Mouse (Mus musculus) brown adipose tissue, adult 24 weeks (tissue): Measurements from ENCODE around the gene Lrch1. TPM values are rescaled to one million over a fixed set of nuclear protein-coding genes. Genes with fewer than 3 reads are reported as not detected.

Source experiments
- H3K27ac ChIP-seq: fragments of 200-500 bp; replicated peaks from 2 replicates; pipeline ENCODE4 v1.5.1; 2012; ENCODE audit warnings: low read depth, mild to moderate bottlenecking, low read length
- H3K4me1 ChIP-seq: fragments of 200-500 bp; 2 replicates; pipeline ENCODE4 v1.6.1; 2012; ENCODE audit warnings: low read length, mixed read lengths; ENCODE audit not compliant: control insufficient read depth, insufficient read depth, insufficient read length
- H3K4me3 ChIP-seq: fragments of 200-500 bp; 2 replicates; pipeline ENCODE4 v1.5.1; 2012; ENCODE audit warnings: low read depth, mild to moderate bottlenecking, low read length, moderate library complexity; ENCODE audit not compliant: insufficient read depth
- polyA plus RNA-seq: library from polyadenylated mRNA; stranded (reverse); fragments of >200 nt; gene quantifications from 2 replicates; pipeline ENCODE4 v1.2.4, GENCODE M21; 2012; ENCODE audit not compliant: missing spikeins, insufficient read depth, insufficient read length

Lrch1 gene
- polyA plus RNA-seq, 1 experiment = 7.1 TPM

DNA sequence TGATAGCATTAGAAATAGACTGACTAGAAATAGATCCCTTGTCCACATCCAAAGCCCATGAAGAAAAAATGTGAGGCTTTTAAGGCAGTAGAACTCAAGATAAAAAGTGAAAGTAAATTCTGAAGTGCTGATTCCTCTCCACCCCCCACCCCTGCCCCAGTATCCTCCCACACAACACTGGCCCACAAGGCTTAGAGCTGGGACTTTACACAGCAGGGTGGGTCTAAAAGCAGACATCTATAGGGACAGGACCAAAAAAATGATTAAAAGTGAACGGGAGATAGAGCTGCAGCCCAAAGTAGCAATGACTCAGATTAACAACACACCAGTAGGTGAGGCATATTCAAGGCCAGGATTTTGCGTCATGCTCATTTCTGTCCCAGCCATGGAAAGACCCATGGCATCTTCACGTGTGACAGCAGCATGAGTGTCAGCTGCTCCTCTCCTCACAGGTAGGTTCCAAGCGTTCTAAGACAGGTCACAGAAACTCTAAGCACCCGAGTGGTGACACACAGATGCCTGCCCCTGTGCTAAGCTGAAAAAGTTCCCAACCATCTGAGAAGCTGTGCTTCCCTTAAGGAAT is 29.1 kb downstream of the Lrch1 start:
- H3K4me1 ChIP-seq = peaks cover 24% of the 10 kb centered on the region
- H3K27ac ChIP-seq = no peak overlapping the region
- H3K4me3 ChIP-seq = no peak overlapping the region

DNA sequence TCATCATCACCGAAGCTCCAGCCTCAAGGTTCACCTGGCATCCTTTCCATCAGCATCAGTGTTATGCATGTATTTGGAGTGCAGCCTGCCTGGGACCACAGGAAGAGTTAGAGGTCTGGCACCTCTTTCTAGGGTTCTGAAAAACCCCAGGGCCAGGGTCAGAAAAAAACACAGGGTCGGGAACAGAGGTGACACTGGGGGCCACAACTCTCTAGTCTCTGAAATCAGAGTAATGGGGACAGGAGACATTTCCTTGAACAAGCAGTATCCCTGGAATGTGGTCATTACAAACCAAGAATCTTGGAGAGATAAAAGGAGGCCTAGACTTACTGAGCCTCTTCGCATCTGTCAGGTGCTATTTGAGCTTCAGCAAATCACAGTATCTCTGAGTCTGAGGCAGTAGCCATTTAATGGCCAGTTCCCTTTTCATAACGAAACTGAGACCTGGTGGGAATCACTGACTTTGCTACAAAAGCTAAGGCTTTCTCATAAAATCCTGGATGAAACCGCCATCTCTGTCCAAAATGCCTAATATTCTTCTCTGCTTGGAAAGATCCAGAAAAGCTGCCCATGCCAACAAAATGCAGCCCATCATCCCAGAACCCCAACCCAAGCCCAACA is 30.1 kb downstream of the Lrch1 start:
- Histone ChIP-seq H3K4me1 (peaks cover 24% of the 10 kb centered on the region), H3K27ac (no peak overlapping the region), H3K4me3 (no peak overlapping the region)

DNA sequence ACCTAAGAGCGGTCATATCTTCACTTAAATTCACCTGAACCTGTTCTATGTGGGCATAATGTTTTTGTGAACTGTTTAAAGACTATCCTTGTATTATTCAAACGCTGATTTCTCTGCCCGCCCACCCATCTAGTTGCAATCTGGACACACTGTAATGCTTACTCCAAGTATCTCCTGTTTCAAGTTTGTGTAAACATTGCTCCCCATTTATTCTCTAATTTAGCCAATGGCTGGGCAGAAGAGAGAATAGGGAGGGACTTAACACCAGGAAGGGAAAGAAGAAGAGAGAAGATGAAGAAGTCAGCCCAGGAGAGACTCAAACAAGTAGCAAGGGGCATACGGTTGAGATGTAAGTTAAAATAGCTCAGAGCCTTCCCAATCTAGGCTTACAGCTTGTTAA is 31.0 kb downstream of the Lrch1 start:
- Histone ChIP-seq H3K4me1 (peaks cover 24% of the 10 kb centered on the region), H3K4me3 (no peak overlapping the region), H3K27ac (no peak overlapping the region)

DNA sequence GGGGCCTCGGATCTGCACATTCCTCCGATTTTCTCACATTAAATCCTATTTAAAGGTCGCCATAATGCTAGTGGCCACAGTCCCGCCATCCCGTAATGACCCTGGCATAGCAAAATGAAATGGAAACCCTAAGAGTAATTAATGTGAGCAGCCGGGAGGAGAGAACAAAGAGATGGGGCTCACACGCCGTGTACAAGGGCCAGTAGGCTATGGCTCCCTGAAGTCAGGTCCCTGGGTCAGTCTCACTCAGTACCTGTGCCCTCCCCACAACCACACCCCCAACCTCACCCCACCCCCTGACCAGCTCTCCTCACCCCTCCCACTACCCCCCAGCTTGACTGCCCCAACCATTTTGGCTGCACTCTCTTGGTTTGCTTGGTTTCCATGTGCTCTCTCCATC is 31.6 kb downstream of the Lrch1 start:
- no peak overlapping the region for H3K27ac ChIP-seq
- no peak overlapping the region for H3K4me3 ChIP-seq

DNA sequence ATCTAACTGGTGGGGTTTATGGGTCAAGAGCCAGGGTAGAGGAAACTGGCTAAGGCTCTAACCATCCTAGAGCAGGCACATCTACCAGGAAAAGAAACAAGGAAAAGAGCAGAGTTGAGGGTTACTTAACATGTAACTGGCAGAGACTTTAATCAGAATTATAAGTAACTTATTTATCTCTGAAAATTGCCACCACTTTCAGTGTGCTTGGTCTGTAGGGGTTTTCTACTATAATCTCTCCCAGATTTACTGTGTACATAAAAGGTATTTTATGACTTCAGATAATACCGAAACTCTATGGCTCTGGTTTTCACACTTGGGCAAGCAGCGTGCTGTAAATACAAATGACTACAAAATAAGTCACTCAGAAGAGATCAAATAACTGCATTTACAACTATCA is 32.0 kb downstream of the Lrch1 start:
- Histone ChIP-seq H3K4me1 (peaks cover 27% of the 10 kb centered on the region), H3K27ac (no peak overlapping the region), H3K4me3 (no peak overlapping the region)

More for the DNA sequence above, 31.6 kb downstream of the Lrch1 start:
- peaks cover 27% of the 10 kb centered on the region for H3K4me1 ChIP-seq

DNA sequence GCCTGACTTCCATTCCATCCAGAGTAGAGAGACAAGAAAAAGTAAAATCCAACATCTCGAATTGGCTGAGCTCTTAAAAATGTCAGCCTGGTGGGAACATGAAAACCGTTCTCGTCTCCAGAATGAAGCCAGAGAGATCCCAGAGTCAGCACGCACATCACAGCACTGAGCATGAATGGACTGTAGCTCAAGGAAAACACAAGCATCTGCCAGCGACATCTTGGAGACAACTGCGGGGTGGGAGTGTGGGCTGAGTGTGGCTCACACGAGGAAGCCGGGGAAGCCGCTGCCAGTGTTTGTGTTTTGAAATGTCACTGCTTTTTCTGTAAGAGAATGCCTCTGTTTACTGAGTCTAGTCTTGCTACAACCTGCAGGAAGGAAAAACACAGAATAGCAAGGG is 32.7 kb downstream of the Lrch1 start:
- Histone ChIP-seq H3K4me3 (no peak overlapping the region), H3K27ac (no peak overlapping the region), H3K4me1 (peaks cover 30% of the 10 kb centered on the region)

DNA sequence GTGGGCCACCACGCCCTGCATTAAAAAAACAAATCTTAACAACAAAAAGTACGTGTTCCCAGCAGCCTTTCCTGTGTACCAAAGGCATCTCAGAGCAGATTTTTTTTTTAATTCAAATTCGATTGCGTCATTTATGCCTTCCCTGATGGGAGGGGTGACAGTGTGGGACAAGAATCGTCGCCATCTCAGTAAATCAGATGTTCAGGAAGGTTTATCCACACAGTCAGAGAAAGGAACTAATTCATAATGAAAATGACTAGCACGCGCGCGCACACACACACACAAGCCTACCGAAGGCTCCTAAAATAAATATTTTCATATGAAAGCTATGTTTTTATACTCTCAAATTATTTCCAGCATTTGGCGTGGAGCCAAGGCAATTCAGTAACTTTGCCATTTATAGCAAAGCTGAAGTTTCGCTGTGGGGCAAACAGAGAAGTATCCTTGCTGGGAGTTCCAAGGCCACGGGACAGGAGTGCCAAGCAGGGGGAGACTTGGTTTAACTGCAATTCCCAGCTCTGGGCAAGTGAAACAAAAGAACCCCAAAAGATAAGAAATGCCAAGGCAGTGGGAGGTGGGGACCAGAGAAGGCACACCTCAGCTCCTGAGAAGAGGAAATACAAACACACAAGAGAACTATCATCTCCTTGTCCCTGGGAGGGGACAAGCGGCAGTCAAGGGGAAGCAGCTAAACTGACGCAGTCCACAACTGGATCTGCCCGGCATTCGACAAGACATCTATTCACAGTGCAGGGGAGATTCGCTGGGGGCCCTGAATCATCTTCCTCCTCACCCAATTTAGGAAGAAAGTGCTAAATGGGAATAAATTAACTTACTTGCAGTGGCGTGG is 34.1 kb downstream of the Lrch1 start:
- peaks cover 29% of the 10 kb centered on the region for H3K4me1 ChIP-seq
- H3K4me3 ChIP-seq = peak overlapping the region; percentile 13; the same call in 1 of the 2 replicates
- H3K27ac ChIP-seq = peak overlapping the region; percentile 41

DNA sequence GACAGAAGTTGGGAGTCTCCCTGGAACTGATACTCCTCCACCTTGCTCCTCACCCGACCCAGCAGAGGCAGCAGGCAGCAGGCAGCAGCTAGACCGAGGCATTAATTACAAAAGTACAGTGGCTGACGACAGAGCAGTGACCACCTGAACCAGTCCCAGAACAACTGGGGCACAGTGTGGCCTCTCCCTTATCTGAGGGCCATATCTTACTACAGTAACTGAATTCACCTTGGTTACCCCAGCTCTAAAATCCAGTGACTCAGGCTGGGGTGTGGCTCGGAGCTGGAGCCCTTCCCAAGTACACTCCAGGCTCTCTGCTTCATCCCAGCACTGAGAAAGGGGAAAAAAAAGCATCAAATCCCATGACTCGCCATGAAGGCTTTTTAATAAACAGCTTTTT is 37.3 kb downstream of the Lrch1 start:
- Histone ChIP-seq H3K4me1 (peaks cover 30% of the 10 kb centered on the region), H3K27ac (peak overlapping the region; percentile 33; the same call in 1 of the 2 replicates), H3K4me3 (no peak overlapping the region)

DNA sequence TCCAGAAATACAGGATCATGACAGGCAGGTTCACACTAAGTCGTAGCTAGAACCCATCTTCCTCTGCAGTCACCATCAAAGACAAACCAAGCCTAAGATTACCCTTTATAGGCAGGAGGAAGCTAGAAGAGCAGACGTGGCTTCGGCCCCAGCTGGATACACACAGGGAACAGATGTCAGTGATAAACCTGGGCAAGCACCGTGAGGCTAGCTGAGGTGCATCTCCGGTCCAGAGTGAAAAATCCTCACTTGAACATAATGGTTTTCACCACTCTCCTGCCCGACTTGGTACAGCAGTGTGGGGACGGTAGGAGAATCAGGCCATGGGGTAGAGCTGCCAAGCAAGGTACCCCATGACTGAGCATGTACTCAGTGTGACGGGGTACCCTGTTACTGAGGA is 38.7 kb downstream of the Lrch1 start:
- Histone ChIP-seq H3K4me1 (peaks cover 27% of the 10 kb centered on the region), H3K4me3 (no peak overlapping the region), H3K27ac (no peak overlapping the region)

DNA sequence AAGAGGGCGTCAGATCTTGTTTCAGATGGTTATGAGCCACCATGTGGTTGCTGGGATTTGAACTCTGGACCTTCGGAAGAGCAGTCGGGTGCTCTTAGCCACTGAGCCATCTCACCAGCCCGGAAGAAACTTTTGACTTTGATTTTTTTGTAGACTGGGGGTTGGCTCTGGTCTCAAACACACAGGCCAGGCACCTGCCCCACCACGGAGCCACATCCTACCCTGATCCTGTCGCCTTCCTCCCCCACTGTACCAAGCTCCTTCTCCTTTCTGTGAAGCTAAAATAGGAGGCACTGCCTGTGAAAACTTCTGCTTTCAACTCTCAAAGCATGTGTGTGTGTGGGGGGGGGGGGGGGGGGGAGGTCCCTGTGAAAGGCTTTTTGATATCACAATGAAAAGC is 39.4 kb downstream of the Lrch1 start:
- Histone ChIP-seq H3K27ac (no peak overlapping the region), H3K4me1 (peaks cover 31% of the 10 kb centered on the region), H3K4me3 (no peak overlapping the region)

DNA sequence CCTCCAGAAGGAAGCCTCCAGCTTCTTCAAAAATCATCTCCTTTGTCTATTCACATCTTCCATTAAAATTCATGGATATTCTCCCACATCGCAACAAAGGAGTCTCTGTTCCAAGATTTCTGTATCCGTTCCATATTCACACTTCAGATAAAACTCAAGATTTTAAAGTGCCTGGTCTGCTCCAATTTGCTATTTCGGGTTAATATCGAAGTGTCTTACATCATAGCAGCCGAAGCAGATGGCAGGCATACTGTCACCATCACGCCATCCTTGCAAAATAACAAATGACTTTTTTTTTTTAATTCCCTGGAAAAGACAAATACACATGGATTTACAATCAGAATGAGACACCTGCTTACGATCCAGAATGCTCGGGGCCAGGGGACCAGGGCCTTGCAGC is 40.0 kb downstream of the Lrch1 start:
- H3K27ac ChIP-seq = no peak overlapping the region
- no peak overlapping the region for H3K4me3 ChIP-seq
- H3K4me1 ChIP-seq = peaks cover 37% of the 10 kb centered on the region

DNA sequence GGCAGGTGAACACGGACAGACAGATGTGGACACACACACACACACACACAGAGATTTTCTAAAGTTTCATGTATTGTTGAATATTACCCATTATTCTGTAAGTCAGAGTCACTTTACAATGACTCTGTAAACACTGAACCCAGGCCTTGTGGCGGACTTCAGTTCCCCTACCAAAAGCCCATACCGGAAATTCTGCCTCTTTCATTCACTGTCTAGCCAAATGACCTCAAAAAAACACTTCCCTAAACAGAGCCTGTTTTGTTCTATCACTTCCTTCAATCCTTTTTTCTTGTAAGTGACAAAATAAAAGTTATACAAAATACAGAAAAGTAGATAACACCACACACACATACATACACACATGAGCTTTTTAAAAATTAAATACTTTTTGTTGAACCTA is 41.7 kb downstream of the Lrch1 start:
- peak overlapping the region; percentile 39; the same call in 1 of the 2 replicates for H3K27ac ChIP-seq
- peaks cover 33% of the 10 kb centered on the region for H3K4me1 ChIP-seq
- no peak overlapping the region for H3K4me3 ChIP-seq

DNA sequence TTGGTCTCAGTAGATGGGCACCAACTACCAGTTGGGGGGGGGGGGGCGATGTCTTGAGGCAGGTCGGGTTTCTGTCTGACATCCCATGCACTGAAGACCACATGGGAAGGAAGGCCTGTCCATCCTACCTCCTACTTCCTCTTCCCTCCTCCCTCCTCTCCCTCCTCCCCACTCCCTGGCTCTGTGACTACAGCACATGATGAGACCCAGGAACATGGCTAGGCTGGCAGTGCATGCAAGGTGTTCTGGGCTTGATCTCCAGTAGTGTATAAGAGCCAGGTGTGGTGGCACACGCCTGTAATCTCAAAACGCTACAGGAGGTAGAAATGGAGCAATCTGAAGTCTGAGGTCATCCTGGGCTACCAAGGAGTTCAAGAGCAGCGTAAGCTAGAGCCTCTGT is 43.2 kb downstream of the Lrch1 start:
- peaks cover 37% of the 10 kb centered on the region for H3K4me1 ChIP-seq
- H3K4me3 ChIP-seq = no peak overlapping the region
- no peak overlapping the region for H3K27ac ChIP-seq

DNA sequence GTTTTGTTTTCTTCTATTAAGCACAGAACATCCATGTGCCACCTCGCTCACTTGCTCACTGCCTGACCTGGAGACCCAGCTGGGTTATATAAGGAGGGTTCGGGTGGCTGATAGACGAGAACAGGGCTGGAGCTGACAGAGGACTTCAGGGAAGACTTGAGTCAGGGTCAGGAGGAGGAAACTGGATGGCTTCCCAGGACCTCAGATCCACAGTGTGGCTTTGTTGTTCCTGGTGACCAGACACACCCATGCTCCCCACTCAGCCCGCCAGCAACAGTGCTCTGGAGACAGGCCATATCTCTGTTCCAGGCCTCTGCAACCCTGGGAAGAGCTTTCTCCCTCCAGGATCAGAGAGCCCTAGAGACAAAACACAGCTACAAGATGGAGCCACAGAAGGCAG is 44.6 kb downstream of the Lrch1 start:
- H3K4me1 ChIP-seq = peaks cover 37% of the 10 kb centered on the region
- no peak overlapping the region for H3K4me3 ChIP-seq
- peak overlapping the region; percentile 16; the same call in 1 of the 2 replicates for H3K27ac ChIP-seq

DNA sequence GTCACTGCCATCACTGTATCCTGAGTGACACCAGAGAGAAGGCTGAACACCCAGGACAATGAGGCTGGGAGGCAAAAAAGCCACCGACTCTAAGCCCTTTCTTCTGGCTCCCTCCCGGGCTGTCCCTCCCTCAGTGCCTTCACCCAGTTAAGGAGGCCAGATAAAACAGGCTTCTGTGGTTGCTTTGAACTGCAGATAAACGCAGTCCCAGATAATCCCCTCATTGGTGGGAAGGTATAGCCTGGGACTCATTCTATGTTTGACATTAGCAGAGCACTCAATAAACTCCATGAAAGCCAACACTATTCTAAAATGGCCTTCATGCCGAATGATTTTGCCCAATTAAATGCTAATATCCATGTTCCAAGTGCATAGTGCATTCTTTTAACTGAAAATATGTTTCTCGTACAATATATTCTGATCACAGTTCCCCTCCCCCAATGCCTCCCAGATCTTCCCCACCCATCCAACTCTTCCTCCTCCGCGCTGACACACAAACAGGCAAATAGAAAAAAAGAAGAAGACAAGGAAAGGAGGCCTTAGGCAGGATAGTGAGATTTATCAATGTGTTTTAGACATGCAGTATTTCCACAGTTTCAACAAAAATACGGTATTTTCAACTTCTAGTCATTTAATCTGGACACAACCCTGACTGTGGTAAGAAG is 46.8 kb downstream of the Lrch1 start:
- no peak overlapping the region for H3K4me3 ChIP-seq
- peak overlapping the region; percentile 19; the same call in 1 of the 2 replicates for H3K27ac ChIP-seq
- H3K4me1 ChIP-seq = peaks cover 32% of the 10 kb centered on the region
